Comparison of ENCODE assay signal across 9 mouse cellular contexts in the genomic region with DNA sequence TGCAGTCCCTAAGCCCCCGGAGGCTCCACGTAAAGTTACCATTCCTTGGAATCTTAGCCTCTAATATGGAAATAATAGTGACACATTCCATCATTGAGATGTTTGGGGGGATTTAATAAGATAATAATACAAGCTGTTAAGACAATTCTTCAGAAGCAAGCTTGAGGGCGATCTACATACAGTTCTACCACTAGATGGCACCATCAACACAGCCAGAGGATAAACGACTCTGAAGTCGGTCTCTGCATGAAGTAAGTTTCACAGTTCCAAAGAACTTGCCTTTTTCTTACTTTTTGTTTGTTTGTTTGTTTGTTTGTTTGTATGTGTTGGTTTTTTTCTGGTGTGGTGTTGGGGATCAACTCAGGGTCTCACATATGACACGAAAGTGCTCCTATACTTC. TPM values are rescaled to one million over a fixed set of nuclear protein-coding genes. Genes with fewer than 3 reads are reported as not detected.
DNase-seq lines count a peak whose midpoint lies in the region; ATAC-seq and TF ChIP-seq lines count a peak whose summit lies in the region.
"Had no signal": no experiment of that assay in that cellular context is flagged by ENCODE, and none has a peak within 500 bp of the region (broad histone marks: within the 10 kb centered on the region; RNA-seq: fewer than 3 reads in every experiment).

No protein-coding gene starts in this region.

- peaks cover 17% of the 10 kb centered on the region for H3K4me1 ChIP-seq in hindbrain, embryonic 14.5 days (replicated peaks; ENCODE audit: control insufficient read depth, insufficient read depth, low read length)
- peaks cover 24% of the 10 kb centered on the region for H3K4me1 ChIP-seq in hindbrain, embryonic 13.5 days (replicated peaks)
- H3K4me1 ChIP-seq in MEL (ENCODE audit: control insufficient read depth in 1 of 2, insufficient read depth in 2 of 2, low read length in 2 of 2): no peaks in the 10 kb centered on the region

- DNase-seq in hindbrain, embryonic 14.5 days (ENCODE audit: low spot score): peak; percentile 92
- peak; percentile 17 to 31 for DNase-seq in B cell, adult 2 months
- peak; percentile 93 for DNase-seq in MEL (ENCODE audit: low read depth, low spot score)
- peak; percentile 57 for DNase-seq in embryo, embryonic 11.5 days (ENCODE audit: low read depth, low spot score)
- no peak for DNase-seq in layer of hippocampus, adult 8-10 months (ENCODE audit: low spot score in 2 of 2)
- no peak for DNase-seq in spleen, adult 18-20 months

- H3K27me3 ChIP-seq in hindbrain, embryonic 14.5 days (ENCODE audit: control insufficient read depth, insufficient read depth, low read length): no peaks in the 10 kb centered on the region
- peaks cover 22% of the 10 kb centered on the region for H3K27me3 ChIP-seq in hindbrain, embryonic 13.5 days
- peaks cover 19 to 31% of the 10 kb centered on the region in 2 experiments for H3K27me3 ChIP-seq in MEL (ENCODE audit: control insufficient read depth in 1 of 2, insufficient read depth in 2 of 2, low read length in 2 of 2)

- no peaks in the 10 kb centered on the region for H3K9me3 ChIP-seq in hindbrain, embryonic 14.5 days (ENCODE audit: control insufficient read depth, low read length)
- no peaks in the 10 kb centered on the region for H3K9me3 ChIP-seq in hindbrain, embryonic 13.5 days
- no peaks in the 10 kb centered on the region for H3K9me3 ChIP-seq in MEL (replicated peaks; ENCODE audit: insufficient read depth, low read length)
- H3K9me3 ChIP-seq: midbrain, embryonic 12.5 days had no signal

- TF ChIP-seq CTCF in MEL (IDR thresholded peaks at IDR 0.05 in 2 of 3, conservative IDR thresholded peaks at IDR 0.05 in 1 of 3; ENCODE audit: control insufficient read depth in 1 of 3, insufficient read depth in 1 of 3, low read depth in 2 of 3, low read length in 3 of 3, poor library complexity in 1 of 3, severe bottlenecking in 1 of 3): peak in 2 of 3 experiments; percentile 85 to 99

- H3K4me3 ChIP-seq in hindbrain, embryonic 14.5 days (replicated peaks; ENCODE audit: low read length): no peak overlapping the region
- H3K4me3 ChIP-seq in hindbrain, embryonic 13.5 days: no peak overlapping the region
- H3K4me3 ChIP-seq in MEL (ENCODE audit: control insufficient read depth in 1 of 2, insufficient read depth in 1 of 2, low read depth in 2 of 2, low read length in 2 of 2): peak overlapping the region; percentile 13 to 33; a peak in 2 of 4 replicates
- H3K4me3 ChIP-seq: midbrain, embryonic 12.5 days had no signal

- peak; percentile 98 for TF ChIP-seq RAD21 in MEL (IDR thresholded peaks at IDR 0.05; ENCODE audit: low read depth, low read length)

- no peak overlapping the region for H3K27ac ChIP-seq in hindbrain, embryonic 14.5 days
- no peak overlapping the region for H3K27ac ChIP-seq in hindbrain, embryonic 13.5 days
- no peak overlapping the region for H3K27ac ChIP-seq in MEL (ENCODE audit: control insufficient read depth, low read depth, low read length)
- H3K27ac ChIP-seq: midbrain, embryonic 12.5 days had no signal

- no peak overlapping the region for H3K9ac ChIP-seq in hindbrain, embryonic 14.5 days
- no peak overlapping the region for H3K9ac ChIP-seq in hindbrain, embryonic 13.5 days
- H3K9ac ChIP-seq in MEL (ENCODE audit: control insufficient read depth, low read depth, low read length, poor library complexity, severe bottlenecking): peak overlapping the region; percentile 33; the same call in 1 of the 2 replicates
- H3K9ac ChIP-seq: midbrain, embryonic 12.5 days had no signal

- no peaks in the 10 kb centered on the region for H3K36me3 ChIP-seq in hindbrain, embryonic 14.5 days (replicated peaks; ENCODE audit: control insufficient read depth, insufficient read depth)
- no peaks in the 10 kb centered on the region for H3K36me3 ChIP-seq in hindbrain, embryonic 13.5 days
- no peaks in the 10 kb centered on the region for H3K36me3 ChIP-seq in MEL (ENCODE audit: control insufficient read depth in 1 of 2, insufficient read depth in 2 of 2, low read length in 2 of 2)
- H3K36me3 ChIP-seq: midbrain, embryonic 12.5 days had no signal

- no peaks in the 10 kb centered on the region for H3K79me2 ChIP-seq in MEL (ENCODE audit: control insufficient read depth, insufficient read depth, low read length, poor library complexity)

- no peak overlapping the region for H3K4me2 ChIP-seq in hindbrain, embryonic 14.5 days (replicated peaks)
- no peak overlapping the region for H3K4me2 ChIP-seq in hindbrain, embryonic 13.5 days
- H3K4me2 ChIP-seq: midbrain, embryonic 12.5 days had no signal

- no peak for TF ChIP-seq POLR2A in MEL (IDR thresholded peaks at IDR 0.05; ENCODE audit: control insufficient read depth in 1 of 2, insufficient read depth in 1 of 2, low read depth in 1 of 2, low read length in 2 of 2, poor library complexity in 1 of 2)

- ATAC-seq in hindbrain, embryonic 14.5 days (ENCODE audit: low FRiP score): no peak
- ATAC-seq in hindbrain, embryonic 13.5 days (ENCODE audit: low FRiP score): no peak
- peak; percentile 74 for ATAC-seq in megakaryocyte progenitor cell, adult 5-6 weeks (replicated peaks; ENCODE audit: poor library complexity)

- no peak for TF ChIP-seq EP300 in MEL (IDR thresholded peaks at IDR 0.05; ENCODE audit: low read depth in 1 of 2, low read length in 2 of 2)

- 12% methylated on average over 6 of the region's 6 CpGs for WGBS in hindbrain, embryonic 14.5 days
- 9% methylated on average over 6 of the region's 6 CpGs for WGBS in hindbrain, embryonic 13.5 days

TF ChIP-seq in MEL, 35 proteins besides CTCF, POLR2A, EP300 and RAD21:
- TF ChIP-seq TBP (IDR thresholded peaks at IDR 0.05; ENCODE audit: low read depth, low read length): 0 out of 2 replicates have a peak, but pooled peaks have one; percentile 40
- peak; percentile 94 for TF ChIP-seq SMC3 (IDR thresholded peaks at IDR 0.05; ENCODE audit: low read depth, low read length)
- no peak for TF ChIP-seq UBTF (IDR thresholded peaks at IDR 0.05; ENCODE audit: borderline replicate concordance, insufficient read depth, low read depth, low read length)
- TF ChIP-seq ZC3H11A (IDR thresholded peaks at IDR 0.05; ENCODE audit: low read depth, low read length): peak; percentile 84

RNA-seq across cellular contexts. Expression of gene Gja8, which starts 10.4 kb away (rescaled TPM):
- polyA plus RNA-seq in hindbrain, embryonic 14.5 days (2014; fragmentation: Nextera tagmentation; extraction: Ambion mirVana): 0.04 TPM in 1 of 2 replicates, not detected in the other
- polyA plus RNA-seq in hindbrain, embryonic 13.5 days (2015; fragmentation: Nextera tagmentation; extraction: Ambion mirVana): 0.04 TPM in 2 replicates
- 0.04 TPM in 1 of 2 replicates, not detected in the other for total RNA-seq in MEL (2012; rRNA removed)
- under 1 TPM in 1 of 2 experiments, not detected in 1; 0.04 TPM for polyA plus RNA-seq in MEL (2012; ENCODE audit: insufficient read depth in 1 of 2, insufficient read length in 2 of 2, low read depth in 1 of 2, low replicate concordance in 2 of 2, missing spikeins in 1 of 2)
- not detected in 2 replicates for total RNA-seq in megakaryocyte progenitor cell, adult 5-6 weeks (2015)
- not detected in 2 replicates for total RNA-seq in megakaryocyte progenitor cell, adult 5-6 weeks (2017)
- not detected for total RNA-seq in layer of hippocampus, adult 8-10 months (2022)
- polyA plus RNA-seq: midbrain, embryonic 12.5 days had no signal

RNA-seq across cellular contexts. Expression of gene Gpr89, which starts 31.1 kb away (rescaled TPM):
- polyA plus RNA-seq in hindbrain, embryonic 14.5 days (2014; fragmentation: Nextera tagmentation; extraction: Ambion mirVana): 42.1 and 44.5 TPM in 2 replicates
- polyA plus RNA-seq in hindbrain, embryonic 13.5 days (2015; fragmentation: Nextera tagmentation; extraction: Ambion mirVana): 38.3 and 40.7 TPM in 2 replicates
- 56.7 and 69.9 TPM in 2 replicates for total RNA-seq in MEL (2012; rRNA removed)
- 10 to 100 TPM in 1 of 2 experiments, not detected in 1; 56.7 TPM for polyA plus RNA-seq in MEL (2012; ENCODE audit: insufficient read depth in 1 of 2, insufficient read length in 2 of 2, low read depth in 1 of 2, low replicate concordance in 2 of 2, missing spikeins in 1 of 2)
- 17.4 and 29.7 TPM in 2 replicates for total RNA-seq in megakaryocyte progenitor cell, adult 5-6 weeks (2015)
- 20.0 and 32.5 TPM in 2 replicates for total RNA-seq in megakaryocyte progenitor cell, adult 5-6 weeks (2017)
- total RNA-seq in layer of hippocampus, adult 8-10 months (2022): 10 to 100 TPM; 37.0 to 45.8 (median 44.7) TPM

RNA-seq across cellular contexts. Expression of gene Gja5, which starts 31.7 kb away (rescaled TPM):
- polyA plus RNA-seq in hindbrain, embryonic 14.5 days (2014; fragmentation: Nextera tagmentation; extraction: Ambion mirVana): 1.3 TPM in 2 replicates
- 3.7 and 4.8 TPM in 2 replicates for polyA plus RNA-seq in hindbrain, embryonic 13.5 days (2015; fragmentation: Nextera tagmentation; extraction: Ambion mirVana)
- 0.07 and 0.08 TPM in 2 replicates for total RNA-seq in MEL (2012; rRNA removed)
- polyA plus RNA-seq in MEL (2012; ENCODE audit: insufficient read depth in 1 of 2, insufficient read length in 2 of 2, low read depth in 1 of 2, low replicate concordance in 2 of 2, missing spikeins in 1 of 2): under 1 TPM in 1 of 2 experiments, not detected in 1; 0.03 TPM
- total RNA-seq in megakaryocyte progenitor cell, adult 5-6 weeks (2015): 0.17 TPM in 1 of 2 replicates, not detected in the other
- not detected in 2 replicates for total RNA-seq in megakaryocyte progenitor cell, adult 5-6 weeks (2017)
- 1 to 10 TPM in 1 of 4 experiments, under 1 TPM in 3; 0.39 to 1.3 (median 0.62) TPM for total RNA-seq in layer of hippocampus, adult 8-10 months (2022)

Comparison
In these comparisons a context has a peak if more than half of its experiments do, and no peak if none do; other contexts are left out.
1. DNase-seq: peak in hindbrain, embryonic 14.5 days (single experiment), B cell, adult 2 months (2 of 2), MEL (single experiment) and embryo, embryonic 11.5 days (single experiment); none in layer of hippocampus, adult 8-10 months (0 of 2) and spleen, adult 18-20 months (0 of 2).
2. H3K4me3 ChIP-seq: peak in MEL (2 of 2); none in hindbrain, embryonic 14.5 days (single experiment) and hindbrain, embryonic 13.5 days (single experiment).